Mouse (Mus musculus): ENCODE results near the gene Uba3. TPM values are rescaled to one million over a fixed set of nuclear protein-coding genes. Genes with fewer than 3 reads are reported as not detected.

The Uba3 gene
- polyA plus RNA-seq, 1 experiment from 2014 or later, result 112 TPM

DNA sequence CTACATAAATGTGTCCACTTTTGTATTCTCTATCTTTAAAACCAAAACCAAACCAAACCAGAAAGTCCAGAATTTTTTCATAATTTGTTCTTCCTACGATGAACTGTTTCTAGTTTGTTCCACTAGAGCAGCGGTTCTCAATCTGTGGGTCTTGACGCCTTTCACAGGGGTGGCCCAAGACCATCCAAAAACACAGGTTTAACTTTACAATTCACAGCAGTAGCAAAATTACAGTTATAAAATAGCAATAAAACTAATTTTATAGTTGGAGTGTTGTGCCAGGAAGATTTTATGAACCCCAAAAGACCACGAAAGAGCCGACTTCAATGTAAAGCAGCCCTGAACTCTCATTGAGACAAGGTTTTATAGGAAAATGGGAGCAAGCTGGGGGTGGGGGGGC, 30.6 kb upstream of the Uba3 start:
- Histone ChIP-seq H3K4me2 (ENCODE audit: low read depth, low read length) (no peak overlapping the region), H3K4me1 (ENCODE audit: control insufficient read depth, insufficient read depth, low read length) (no peaks in the 10 kb centered on the region), H3K9ac (replicated peaks; ENCODE audit: low read length) (no peak overlapping the region), H3K9me3 (replicated peaks; ENCODE audit: control insufficient read depth, low read length) (no peaks in the 10 kb centered on the region), H3K36me3 (replicated peaks; ENCODE audit: control insufficient read depth, insufficient read depth, low read depth, low read length) (no peaks in the 10 kb centered on the region; the same call in 1 of the 2 replicates), H3K27ac (replicated peaks; ENCODE audit: low read depth, low read length) (no peak overlapping the region), H3K4me3 (ENCODE audit: low read depth, low read length) (no peak overlapping the region), H3K27me3 (ENCODE audit: control insufficient read depth, insufficient read depth, low read length) (no peaks in the 10 kb centered on the region)
- ATAC-seq (replicated peaks; ENCODE audit: insufficient number of reproducible peaks, low FRiP score, low TSS enrichment, low read depth) (no peak), DNase-seq (ENCODE audit: low spot score) (no peak)
- WGBS, result 95% methylated on average over 5 of the region's 5 CpGs

DNA sequence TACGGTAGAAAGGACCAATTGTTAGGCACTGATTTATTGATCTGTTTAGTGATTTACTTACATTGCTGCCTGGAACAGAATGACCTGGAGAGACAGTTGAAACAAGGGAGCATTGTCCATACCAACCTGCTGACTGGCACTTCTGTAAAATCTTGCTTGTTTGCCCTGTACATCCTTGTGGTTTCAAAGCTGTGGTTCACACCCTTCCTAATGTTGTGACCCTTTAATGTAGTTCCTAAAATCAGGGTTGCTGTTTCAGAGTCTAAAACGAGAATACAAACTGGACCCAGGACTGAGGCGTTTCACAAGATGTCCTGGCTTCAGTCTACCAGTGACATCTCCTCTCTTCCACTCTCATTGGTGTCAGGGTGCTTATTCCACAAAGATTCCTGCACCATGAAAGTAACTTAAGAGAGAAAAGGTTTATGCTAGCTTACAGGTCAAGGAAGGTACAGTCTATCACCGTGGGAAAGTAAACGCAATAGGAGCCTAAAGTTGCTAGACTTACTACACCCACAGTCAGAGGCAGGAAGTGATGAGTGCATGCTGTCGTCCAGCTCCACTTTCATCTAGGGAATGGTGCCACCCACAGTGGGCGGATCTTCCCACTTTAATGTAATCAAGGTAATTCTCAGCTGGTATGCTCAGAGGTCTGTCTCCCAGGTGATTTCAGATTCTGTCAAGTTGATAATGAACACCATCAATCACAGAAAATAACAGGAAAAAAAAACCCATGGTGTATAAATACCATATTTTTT, 29.6 kb upstream of the Uba3 start:
- H3K9ac ChIP-seq (replicated peaks; ENCODE audit: low read length), result no peak overlapping the region
- no peak for ATAC-seq (replicated peaks; ENCODE audit: insufficient number of reproducible peaks, low FRiP score, low TSS enrichment, low read depth)
- 84% methylated on average over 7 of the region's 7 CpGs for WGBS
- no peak overlapping the region for H3K4me3 ChIP-seq (ENCODE audit: low read depth, low read length)
- H3K36me3 ChIP-seq (replicated peaks; ENCODE audit: control insufficient read depth, insufficient read depth, low read depth, low read length), result no peaks in the 10 kb centered on the region; the same call in 1 of the 2 replicates
- no peaks in the 10 kb centered on the region for H3K27me3 ChIP-seq (ENCODE audit: control insufficient read depth, insufficient read depth, low read length)
- H3K27ac ChIP-seq (replicated peaks; ENCODE audit: low read depth, low read length), result no peak overlapping the region
- H3K4me1 ChIP-seq (ENCODE audit: control insufficient read depth, insufficient read depth, low read length), result no peaks in the 10 kb centered on the region
- H3K9me3 ChIP-seq (replicated peaks; ENCODE audit: control insufficient read depth, low read length), result no peaks in the 10 kb centered on the region
- no peak overlapping the region for H3K4me2 ChIP-seq (ENCODE audit: low read depth, low read length)
- no peak for DNase-seq (ENCODE audit: low spot score)

DNA sequence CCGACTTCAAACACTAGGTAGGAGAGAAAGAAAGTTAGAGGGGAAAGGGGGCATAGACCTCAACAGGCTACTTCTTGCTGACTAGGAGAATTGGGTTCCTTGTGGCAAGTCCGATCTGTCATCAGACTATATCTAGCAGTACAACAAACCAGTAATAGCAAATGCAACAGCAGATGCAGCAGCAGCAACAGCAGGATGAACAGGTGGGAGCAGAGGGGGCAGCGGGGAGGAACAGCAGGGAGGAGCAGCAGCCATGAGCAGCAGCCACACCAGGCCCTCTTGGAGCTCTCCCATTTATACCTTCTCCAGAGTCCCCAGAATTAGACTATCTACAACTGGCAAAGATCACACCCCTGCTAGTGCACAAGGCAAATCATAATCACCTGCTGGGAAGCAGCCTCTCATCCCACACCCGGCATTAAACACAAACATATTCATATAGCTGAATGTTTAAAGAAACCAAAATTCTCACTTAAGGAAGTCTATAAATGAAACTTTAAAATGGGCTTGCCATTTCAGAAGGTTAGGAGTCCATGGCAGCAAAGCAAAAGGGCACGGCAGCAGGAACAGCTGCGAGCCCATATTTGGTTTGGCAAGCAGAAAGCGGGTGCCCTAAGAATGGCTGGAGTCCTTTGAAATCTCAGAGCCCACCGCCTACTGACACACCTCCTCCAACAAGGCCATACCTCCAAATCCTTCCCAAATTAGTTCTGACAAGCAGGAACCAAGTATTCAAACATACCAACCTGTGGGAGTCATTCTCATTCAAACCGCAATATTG, 21.8 kb upstream of the Uba3 start:
- 95% methylated on average over 9 of the region's 9 CpGs for WGBS
- Histone ChIP-seq H3K27me3 (ENCODE audit: control insufficient read depth, insufficient read depth, low read length) (no peaks in the 10 kb centered on the region), H3K9ac (replicated peaks; ENCODE audit: low read length) (no peak overlapping the region), H3K4me2 (ENCODE audit: low read depth, low read length) (no peak overlapping the region), H3K4me1 (ENCODE audit: control insufficient read depth, insufficient read depth, low read length) (no peaks in the 10 kb centered on the region), H3K36me3 (replicated peaks; ENCODE audit: control insufficient read depth, insufficient read depth, low read depth, low read length) (no peaks in the 10 kb centered on the region), H3K9me3 (replicated peaks; ENCODE audit: control insufficient read depth, low read length) (no peaks in the 10 kb centered on the region), H3K4me3 (ENCODE audit: low read depth, low read length) (no peak overlapping the region), H3K27ac (replicated peaks; ENCODE audit: low read depth, low read length) (no peak overlapping the region)
- ATAC-seq (replicated peaks; ENCODE audit: insufficient number of reproducible peaks, low FRiP score, low TSS enrichment, low read depth) (no peak), DNase-seq (ENCODE audit: low spot score) (no peak)

DNA sequence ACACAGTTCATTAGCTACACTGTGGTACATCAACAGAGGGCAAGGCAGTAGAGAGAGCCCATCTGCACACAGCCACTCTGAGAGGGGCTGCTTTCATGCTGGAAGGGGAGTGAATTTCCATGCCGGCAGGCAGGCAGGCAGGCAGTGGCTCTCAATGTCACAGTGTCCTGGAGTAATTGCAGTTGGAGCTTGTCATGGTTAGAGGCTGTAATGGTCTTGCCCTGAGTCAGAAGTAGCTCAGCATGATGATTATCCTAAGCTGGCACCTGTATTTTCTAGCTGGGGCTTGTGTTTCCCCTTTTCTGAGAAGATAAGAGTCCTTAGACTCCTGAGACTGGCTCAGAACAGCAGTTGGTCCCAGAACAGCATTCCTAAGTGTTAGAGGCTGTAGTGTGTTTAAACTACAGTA, 20.6 kb upstream of the Uba3 start:
- H3K9me3 ChIP-seq (replicated peaks; ENCODE audit: control insufficient read depth, low read length), result no peaks in the 10 kb centered on the region
- H3K27me3 ChIP-seq (ENCODE audit: control insufficient read depth, insufficient read depth, low read length), result no peaks in the 10 kb centered on the region
- no peak overlapping the region for H3K27ac ChIP-seq (replicated peaks; ENCODE audit: low read depth, low read length)
- ATAC-seq (replicated peaks; ENCODE audit: insufficient number of reproducible peaks, low FRiP score, low TSS enrichment, low read depth), result no peak
- DNase-seq (ENCODE audit: low spot score), result no peak
- H3K4me2 ChIP-seq (ENCODE audit: low read depth, low read length), result no peak overlapping the region
- 16% methylated on average over 1 of the region's 1 CpGs for WGBS
- H3K36me3 ChIP-seq (replicated peaks; ENCODE audit: control insufficient read depth, insufficient read depth, low read depth, low read length), result no peaks in the 10 kb centered on the region
- no peak overlapping the region for H3K9ac ChIP-seq (replicated peaks; ENCODE audit: low read length)
- H3K4me3 ChIP-seq (ENCODE audit: low read depth, low read length), result no peak overlapping the region
- no peaks in the 10 kb centered on the region for H3K4me1 ChIP-seq (ENCODE audit: control insufficient read depth, insufficient read depth, low read length)

DNA sequence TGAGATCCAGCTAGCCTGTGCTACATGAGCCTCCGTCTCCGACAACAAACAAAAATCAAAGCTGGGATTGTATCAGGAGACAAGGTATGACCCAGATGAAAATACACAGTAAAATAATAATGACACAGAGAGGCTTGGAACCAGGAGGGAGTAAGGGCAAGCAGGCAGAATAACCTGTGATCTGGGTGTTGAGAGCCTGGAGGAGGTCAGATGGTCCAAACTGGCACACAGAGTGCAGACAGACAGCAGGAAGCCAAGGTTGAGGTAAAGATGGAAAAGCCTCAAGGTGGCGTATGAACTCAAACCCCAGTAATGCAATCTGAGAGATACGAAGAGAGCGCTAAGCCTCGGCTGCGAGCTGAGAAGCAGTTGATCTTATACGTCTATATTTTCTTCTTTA, 19.1 kb upstream of the Uba3 start:
- 96% methylated on average over 8 of the region's 8 CpGs for WGBS
- no peak for ATAC-seq (replicated peaks; ENCODE audit: insufficient number of reproducible peaks, low FRiP score, low TSS enrichment, low read depth)

DNA sequence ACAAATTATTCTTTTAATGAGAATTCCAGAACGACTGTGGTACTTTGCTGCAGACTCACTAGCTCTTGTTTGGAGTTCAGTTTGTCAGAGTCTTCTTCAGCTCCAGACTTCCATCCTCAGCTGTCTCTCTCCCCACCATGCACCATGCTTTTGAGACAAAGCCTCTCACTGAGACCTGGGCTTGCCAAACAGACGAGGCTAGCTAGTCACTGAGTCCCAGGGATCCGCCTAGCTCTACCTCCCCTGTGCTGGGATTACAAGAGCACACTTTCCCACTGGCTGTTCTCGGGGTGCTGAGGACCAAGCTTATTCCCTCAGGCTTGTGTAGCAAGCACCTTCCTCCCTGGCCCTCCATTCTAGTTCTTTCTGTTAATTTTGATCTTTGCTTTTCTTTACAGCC, 18.1 kb upstream of the Uba3 start:
- WGBS, result 79% methylated on average over 4 of the region's 4 CpGs
- Histone ChIP-seq H3K9me3 (replicated peaks; ENCODE audit: control insufficient read depth, low read length) (no peaks in the 10 kb centered on the region), H3K27ac (replicated peaks; ENCODE audit: low read depth, low read length) (no peak overlapping the region), H3K4me3 (ENCODE audit: low read depth, low read length) (no peak overlapping the region), H3K27me3 (ENCODE audit: control insufficient read depth, insufficient read depth, low read length) (no peaks in the 10 kb centered on the region), H3K4me2 (ENCODE audit: low read depth, low read length) (no peak overlapping the region), H3K9ac (replicated peaks; ENCODE audit: low read length) (no peak overlapping the region), H3K36me3 (replicated peaks; ENCODE audit: control insufficient read depth, insufficient read depth, low read depth, low read length) (no peaks in the 10 kb centered on the region), H3K4me1 (ENCODE audit: control insufficient read depth, insufficient read depth, low read length) (no peaks in the 10 kb centered on the region)
- ATAC-seq (replicated peaks; ENCODE audit: insufficient number of reproducible peaks, low FRiP score, low TSS enrichment, low read depth) (no peak), DNase-seq (ENCODE audit: low spot score) (no peak)

More for the DNA sequence above, 19.1 kb upstream of the Uba3 start:
- no peak overlapping the region for H3K4me2 ChIP-seq (ENCODE audit: low read depth, low read length)
- no peak overlapping the region for H3K4me3 ChIP-seq (ENCODE audit: low read depth, low read length)
- no peak overlapping the region for H3K27ac ChIP-seq (replicated peaks; ENCODE audit: low read depth, low read length)
- DNase-seq (ENCODE audit: low spot score), result no peak
- no peaks in the 10 kb centered on the region for H3K27me3 ChIP-seq (ENCODE audit: control insufficient read depth, insufficient read depth, low read length)
- H3K9ac ChIP-seq (replicated peaks; ENCODE audit: low read length), result no peak overlapping the region
- no peaks in the 10 kb centered on the region for H3K9me3 ChIP-seq (replicated peaks; ENCODE audit: control insufficient read depth, low read length)
- no peaks in the 10 kb centered on the region for H3K4me1 ChIP-seq (ENCODE audit: control insufficient read depth, insufficient read depth, low read length)
- H3K36me3 ChIP-seq (replicated peaks; ENCODE audit: control insufficient read depth, insufficient read depth, low read depth, low read length), result no peaks in the 10 kb centered on the region

DNA sequence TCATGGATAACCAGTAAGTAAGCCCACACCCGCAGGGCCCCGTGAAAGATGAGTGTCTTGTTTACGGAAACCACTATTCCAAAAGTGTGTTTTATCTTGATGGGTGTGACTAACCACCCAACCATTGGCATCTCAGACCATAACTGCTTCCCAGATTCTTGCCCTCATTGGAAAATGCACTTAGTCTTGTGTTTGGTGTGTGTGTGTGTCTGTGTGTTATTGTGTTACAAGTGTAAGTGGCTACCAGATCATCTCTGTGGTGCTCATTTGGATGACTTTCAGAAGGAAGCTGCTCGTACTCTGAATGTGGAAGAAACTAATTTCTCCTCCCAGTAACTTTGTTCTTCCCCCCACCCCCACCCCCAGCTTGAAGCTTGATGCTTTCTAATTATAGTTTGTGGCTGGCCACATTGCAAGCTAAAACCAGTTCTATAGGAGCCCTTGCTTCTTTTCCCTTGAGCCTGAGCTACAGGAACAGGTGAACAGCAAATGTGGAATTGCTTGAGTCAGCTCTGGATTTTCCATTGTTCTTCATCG, 17.6 kb upstream of the Uba3 start:
- WGBS, result 71% methylated on average over 5 of the region's 5 CpGs
- ATAC-seq (replicated peaks; ENCODE audit: insufficient number of reproducible peaks, low FRiP score, low TSS enrichment, low read depth) (no peak), DNase-seq (ENCODE audit: low spot score) (peak; percentile 24)
- Histone ChIP-seq H3K27me3 (ENCODE audit: control insufficient read depth, insufficient read depth, low read length) (no peaks in the 10 kb centered on the region), H3K4me2 (ENCODE audit: low read depth, low read length) (no peak overlapping the region), H3K36me3 (replicated peaks; ENCODE audit: control insufficient read depth, insufficient read depth, low read depth, low read length) (no peaks in the 10 kb centered on the region), H3K27ac (replicated peaks; ENCODE audit: low read depth, low read length) (no peak overlapping the region), H3K9ac (replicated peaks; ENCODE audit: low read length) (no peak overlapping the region), H3K4me3 (ENCODE audit: low read depth, low read length) (no peak overlapping the region), H3K4me1 (ENCODE audit: control insufficient read depth, insufficient read depth, low read length) (no peaks in the 10 kb centered on the region), H3K9me3 (replicated peaks; ENCODE audit: control insufficient read depth, low read length) (no peaks in the 10 kb centered on the region)

DNA sequence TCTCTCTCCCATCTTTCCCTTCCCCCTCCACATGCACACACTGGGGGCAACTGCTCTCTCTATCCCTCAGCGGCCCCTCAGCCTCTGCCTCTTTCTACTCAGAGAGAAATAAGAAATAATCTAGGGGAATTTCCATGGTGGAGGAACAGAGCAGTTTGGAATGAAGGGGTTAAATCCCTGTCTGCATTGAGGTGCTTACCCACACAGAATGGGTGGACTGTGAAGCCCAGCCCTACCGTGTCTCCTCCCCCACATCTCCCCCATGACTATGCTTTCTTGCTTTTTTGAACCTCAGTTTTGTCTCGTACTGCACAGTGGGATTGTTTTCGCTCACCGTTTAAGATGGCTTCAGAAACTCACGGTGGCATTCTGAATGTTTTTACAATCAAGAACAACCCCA, 16.9 kb upstream of the Uba3 start:
- H3K36me3 ChIP-seq (replicated peaks; ENCODE audit: control insufficient read depth, insufficient read depth, low read depth, low read length), result no peaks in the 10 kb centered on the region
- H3K27ac ChIP-seq (replicated peaks; ENCODE audit: low read depth, low read length), result no peak overlapping the region
- 54% methylated on average over 6 of the region's 6 CpGs for WGBS
- H3K9me3 ChIP-seq (replicated peaks; ENCODE audit: control insufficient read depth, low read length), result no peaks in the 10 kb centered on the region
- DNase-seq (ENCODE audit: low spot score), result no peak
- no peak overlapping the region; the same call in 1 of the 2 replicates for H3K9ac ChIP-seq (replicated peaks; ENCODE audit: low read length)
- H3K4me1 ChIP-seq (ENCODE audit: control insufficient read depth, insufficient read depth, low read length), result no peaks in the 10 kb centered on the region
- no peaks in the 10 kb centered on the region for H3K27me3 ChIP-seq (ENCODE audit: control insufficient read depth, insufficient read depth, low read length)
- ATAC-seq (replicated peaks; ENCODE audit: insufficient number of reproducible peaks, low FRiP score, low TSS enrichment, low read depth), result no peak
- H3K4me2 ChIP-seq (ENCODE audit: low read depth, low read length), result no peak overlapping the region
- no peak overlapping the region for H3K4me3 ChIP-seq (ENCODE audit: low read depth, low read length)

Measured in embryonic facial prominence, embryonic 11.5 days (tissue).